Mouse (Mus musculus) CH12.LX (cell line): Measurements from ENCODE around the gene Arhgef40.
A peak's percentile ranks its signal among the peaks of the same experiment; 100 is the strongest.

Experiments used
- CTCF ChIP-seq, 2 experiments: IDR thresholded peaks in 1 of 2; conservative IDR thresholded peaks in 1 of 2; 2 replicates each; pipeline ENCODE4 v1.5.1; 2011 to 2012; ENCODE audit warnings: low read depth in 2 of 2, low read length in 2 of 2, improper control_type of control experiment in 1 of 2, inconsistent platforms in 1 of 2, mild to moderate bottlenecking in 1 of 2, moderate library complexity in 1 of 2
- UBTF ChIP-seq: IDR thresholded peaks from 2 replicates; pipeline ENCODE4 v1.6.1; 2012; ENCODE audit warnings: low read depth, mild to moderate bottlenecking, inconsistent platforms, low read length, improper control_type of control experiment, moderate library complexity
- USF1 ChIP-seq: IDR thresholded peaks from 2 replicates; pipeline ENCODE4 v1.6.1; 2014; ENCODE audit warnings: low read depth, mild to moderate bottlenecking, inconsistent platforms, low read length, improper control_type of control experiment

- no peak for TF ChIP-seq UBTF
- no peak for TF ChIP-seq USF1
- peak in 1 of 2 experiments; percentile 75; a peak in 2 of 4 replicates for TF ChIP-seq CTCF (conservative IDR thresholded peaks at IDR 0.05 in 1 of 2, IDR thresholded peaks at IDR 0.05 in 1 of 2; ENCODE audit: low read depth in 2 of 2, low read length in 2 of 2)
These were observed 60.6 kb downstream of the Arhgef40 start for GRCm38 (mm10) chr14:52044901-52045678.
